Comparison of ENCODE assay signal across 8 mouse cellular contexts in genomic region chr12:36155141-36155641, GRCm38 (mm10). TPM values are rescaled to one million over a fixed set of nuclear protein-coding genes. Genes with fewer than 3 reads are reported as not detected.
DNase-seq lines count a peak whose midpoint lies in the region; ATAC-seq and TF ChIP-seq lines count a peak whose summit lies in the region.

No protein-coding gene starts in this region.

- peak overlapping the region; percentile 78 for H3K4me2 ChIP-seq in forebrain, embryonic 12.5 days
- peak overlapping the region; percentile 68 for H3K4me2 ChIP-seq in intestine, embryonic 14.5 days (ENCODE audit: low read length)
- peak overlapping the region; percentile 77 for H3K4me2 ChIP-seq in limb, embryonic 11.5 days (ENCODE audit: low read depth, severe bottlenecking)
- peak overlapping the region; percentile 62 for H3K4me2 ChIP-seq in midbrain, embryonic 16.5 days (ENCODE audit: low read length)

- H3K9ac ChIP-seq in forebrain, embryonic 12.5 days, result peak overlapping the region; percentile 87
- H3K9ac ChIP-seq in intestine, embryonic 14.5 days (ENCODE audit: low read length), result peak overlapping the region; percentile 82
- peak overlapping the region; percentile 81 for H3K9ac ChIP-seq in limb, embryonic 11.5 days (ENCODE audit: low read length)
- H3K9ac ChIP-seq in midbrain, embryonic 16.5 days (ENCODE audit: low read depth, low read length), result peak overlapping the region; percentile 80

- peak; percentile 91 for DNase-seq in heart, adult 11 months
- DNase-seq in heart, postnatal 14 days, result no peak
- no peak for DNase-seq in intestine, embryonic 14.5 days (ENCODE audit: low spot score)
- peak; percentile 27 for DNase-seq in limb, embryonic 11.5 days (ENCODE audit: low spot score)
- peak; percentile 53 to 60 for DNase-seq in thymus, postnatal 10 days (ENCODE audit: low spot score in 2 of 2)

- no peaks in the 10 kb centered on the region for H3K36me3 ChIP-seq in forebrain, embryonic 12.5 days (replicated peaks)
- no peaks in the 10 kb centered on the region for H3K36me3 ChIP-seq in intestine, embryonic 14.5 days (ENCODE audit: control insufficient read depth, insufficient read depth, low read length)
- no peaks in the 10 kb centered on the region for H3K36me3 ChIP-seq in limb, embryonic 11.5 days (ENCODE audit: control insufficient read depth, insufficient read depth, low read length)
- no peaks in the 10 kb centered on the region for H3K36me3 ChIP-seq in midbrain, embryonic 16.5 days (ENCODE audit: control insufficient read depth, insufficient read depth, low read length)

- H3K27me3 ChIP-seq in forebrain, embryonic 12.5 days, result no peaks in the 10 kb centered on the region
- no peaks in the 10 kb centered on the region for H3K27me3 ChIP-seq in intestine, embryonic 14.5 days (replicated peaks; ENCODE audit: control insufficient read depth, insufficient read depth, low read length)
- H3K27me3 ChIP-seq in limb, embryonic 11.5 days (ENCODE audit: control insufficient read depth, insufficient read depth, low read length), result no peaks in the 10 kb centered on the region
- no peaks in the 10 kb centered on the region for H3K27me3 ChIP-seq in midbrain, embryonic 16.5 days (ENCODE audit: control insufficient read depth, insufficient read depth, low read depth, low read length)

- intact Hi-C loops in heart, postnatal 14 days (cut with DNase I), result loop anchor here (5.0 kb wide), 2 partner anchors 38 to 108 kb away; no protein-coding TSS in a partner anchor

- WGBS in forebrain, embryonic 12.5 days, result 13% methylated on average over 8 of the region's 8 CpGs
- 10% methylated on average over 8 of the region's 8 CpGs for WGBS in intestine, embryonic 14.5 days
- WGBS in limb, embryonic 11.5 days, result 15% methylated on average over 8 of the region's 8 CpGs
- 7% methylated on average over 8 of the region's 8 CpGs for WGBS in midbrain, embryonic 16.5 days

- no peak for ATAC-seq in forebrain, embryonic 12.5 days (ENCODE audit: low FRiP score)
- ATAC-seq in intestine, embryonic 14.5 days (replicated peaks; ENCODE audit: low FRiP score, low TSS enrichment, low read depth), result no peak
- ATAC-seq in limb, embryonic 11.5 days (ENCODE audit: insufficient number of reproducible peaks, low FRiP score, low TSS enrichment, low read depth), result no peak
- ATAC-seq in midbrain, embryonic 16.5 days, result no peak

- peak overlapping the region; percentile 81 for H3K4me3 ChIP-seq in bone marrow macrophage, adult 2 months (ENCODE audit: insufficient read depth, low read length)
- peak overlapping the region; percentile 70 for H3K4me3 ChIP-seq in forebrain, embryonic 12.5 days (replicated peaks)
- H3K4me3 ChIP-seq in intestine, embryonic 14.5 days (ENCODE audit: low read depth, low read length), result peak overlapping the region; percentile 86
- peak overlapping the region; percentile 88 for H3K4me3 ChIP-seq in limb, embryonic 11.5 days (ENCODE audit: low read depth, low read length)
- peak overlapping the region; percentile 65 for H3K4me3 ChIP-seq in midbrain, embryonic 16.5 days (ENCODE audit: low read depth, low read length)

- no peak for TF ChIP-seq CTCF in bone marrow macrophage, adult 2 months (IDR thresholded peaks at IDR 0.05; ENCODE audit: low read depth, low read length)

- H3K4me1 ChIP-seq in bone marrow macrophage, adult 2 months (ENCODE audit: control insufficient read depth, insufficient read depth, low read length), result peaks cover 26% of the 10 kb centered on the region
- H3K4me1 ChIP-seq in forebrain, embryonic 12.5 days, result peaks cover 26% of the 10 kb centered on the region
- peaks cover 20% of the 10 kb centered on the region for H3K4me1 ChIP-seq in intestine, embryonic 14.5 days (replicated peaks; ENCODE audit: control insufficient read depth, insufficient read depth, low read length)
- H3K4me1 ChIP-seq in limb, embryonic 11.5 days (ENCODE audit: control insufficient read depth, insufficient read depth, low read length), result peaks cover 14% of the 10 kb centered on the region
- H3K4me1 ChIP-seq in midbrain, embryonic 16.5 days (ENCODE audit: control insufficient read depth, insufficient read depth, low read length), result peaks cover 28% of the 10 kb centered on the region

- no peak for TF ChIP-seq POLR2A in bone marrow macrophage, adult 2 months (IDR thresholded peaks at IDR 0.05; ENCODE audit: borderline replicate concordance, low read depth, low read length)

- no peak overlapping the region for H3K27ac ChIP-seq in bone marrow macrophage, adult 2 months (ENCODE audit: insufficient read depth, low read depth, low read length)
- no peak overlapping the region for H3K27ac ChIP-seq in forebrain, embryonic 12.5 days
- no peak overlapping the region for H3K27ac ChIP-seq in intestine, embryonic 14.5 days (ENCODE audit: low read depth)
- H3K27ac ChIP-seq in limb, embryonic 11.5 days (replicated peaks; ENCODE audit: low read depth, low read length), result no peak overlapping the region
- peak overlapping the region; percentile 96 for H3K27ac ChIP-seq in midbrain, embryonic 16.5 days (ENCODE audit: low read length)

- H3K9me3 ChIP-seq in forebrain, embryonic 12.5 days, result no peaks in the 10 kb centered on the region
- H3K9me3 ChIP-seq in intestine, embryonic 14.5 days (ENCODE audit: control insufficient read depth, low read length), result no peaks in the 10 kb centered on the region
- no peaks in the 10 kb centered on the region for H3K9me3 ChIP-seq in limb, embryonic 11.5 days (ENCODE audit: control insufficient read depth, low read length)
- H3K9me3 ChIP-seq in midbrain, embryonic 16.5 days (replicated peaks; ENCODE audit: control insufficient read depth, low read length, poor library complexity, severe bottlenecking), result no peaks in the 10 kb centered on the region

RNA-seq across cellular contexts. Expression of gene Ankmy2, which starts 1.7 kb away (rescaled TPM):
- 10 to 100 TPM; 16.9 to 20.5 TPM for total RNA-seq in heart, postnatal 14 days (2021)
- polyA plus RNA-seq in bone marrow macrophage, adult 2 months (2012; ENCODE audit: insufficient read depth, insufficient read length, missing spikeins), result 15.1 and 17.2 TPM in 2 replicates
- polyA plus RNA-seq in forebrain, embryonic 12.5 days (2016; fragmentation: Nextera tagmentation; extraction: Ambion mirVana), result 32.1 and 34.2 TPM in 2 replicates
- polyA plus RNA-seq in intestine, embryonic 14.5 days (2014; fragmentation: Nextera tagmentation; extraction: Ambion mirVana), result 38.4 and 38.8 TPM in 2 replicates
- polyA plus RNA-seq in limb, embryonic 11.5 days (2014; fragmentation: Nextera tagmentation; extraction: Ambion mirVana), result 28.1 and 28.5 TPM in 2 replicates
- 82.2 and 83.7 TPM in 2 replicates for polyA plus RNA-seq in midbrain, embryonic 16.5 days (2015; fragmentation: Nextera tagmentation; extraction: Ambion mirVana)

RNA-seq across cellular contexts. Expression of gene Bzw2, which starts 2.7 kb away (rescaled TPM):
- total RNA-seq in heart, postnatal 14 days (2021), result 100 to 1,000 TPM; 146 to 148 TPM
- 6.3 and 7.3 TPM in 2 replicates for polyA plus RNA-seq in bone marrow macrophage, adult 2 months (2012; ENCODE audit: insufficient read depth, insufficient read length, missing spikeins)
- 309 and 332 TPM in 2 replicates for polyA plus RNA-seq in forebrain, embryonic 12.5 days (2016; fragmentation: Nextera tagmentation; extraction: Ambion mirVana)
- 235 and 249 TPM in 2 replicates for polyA plus RNA-seq in intestine, embryonic 14.5 days (2014; fragmentation: Nextera tagmentation; extraction: Ambion mirVana)
- 312 and 328 TPM in 2 replicates for polyA plus RNA-seq in limb, embryonic 11.5 days (2014; fragmentation: Nextera tagmentation; extraction: Ambion mirVana)
- polyA plus RNA-seq in midbrain, embryonic 16.5 days (2015; fragmentation: Nextera tagmentation; extraction: Ambion mirVana), result 402 and 433 TPM in 2 replicates

Comparison
In these comparisons a context has a peak if more than half of its experiments do, and no peak if none do; other contexts are left out.
1. DNase-seq: peak in heart, adult 11 months (single experiment), limb, embryonic 11.5 days (single experiment) and thymus, postnatal 10 days (2 of 2); none in heart, postnatal 14 days (0 of 2) and intestine, embryonic 14.5 days (single experiment).
2. RNA of gene Bzw2, which starts 2.7 kb away (polyA plus RNA-seq): 402 to 433 TPM in midbrain, embryonic 16.5 days, 312 to 328 TPM in limb, embryonic 11.5 days, 309 to 332 TPM in forebrain, embryonic 12.5 days and 235 to 249 TPM in intestine, embryonic 14.5 days; 6.3 to 7.3 TPM in bone marrow macrophage, adult 2 months; every median in the first group is over 10 times any median in the second.
3. Peak in every context shown above with its lines, with median percentiles within 50 percentile points of each other: H3K4me3 ChIP-seq, H3K4me2 ChIP-seq and H3K9ac ChIP-seq.